Mouse (Mus musculus): ENCODE results near the gene Sec31b.

Gene Sec31b

DNA sequence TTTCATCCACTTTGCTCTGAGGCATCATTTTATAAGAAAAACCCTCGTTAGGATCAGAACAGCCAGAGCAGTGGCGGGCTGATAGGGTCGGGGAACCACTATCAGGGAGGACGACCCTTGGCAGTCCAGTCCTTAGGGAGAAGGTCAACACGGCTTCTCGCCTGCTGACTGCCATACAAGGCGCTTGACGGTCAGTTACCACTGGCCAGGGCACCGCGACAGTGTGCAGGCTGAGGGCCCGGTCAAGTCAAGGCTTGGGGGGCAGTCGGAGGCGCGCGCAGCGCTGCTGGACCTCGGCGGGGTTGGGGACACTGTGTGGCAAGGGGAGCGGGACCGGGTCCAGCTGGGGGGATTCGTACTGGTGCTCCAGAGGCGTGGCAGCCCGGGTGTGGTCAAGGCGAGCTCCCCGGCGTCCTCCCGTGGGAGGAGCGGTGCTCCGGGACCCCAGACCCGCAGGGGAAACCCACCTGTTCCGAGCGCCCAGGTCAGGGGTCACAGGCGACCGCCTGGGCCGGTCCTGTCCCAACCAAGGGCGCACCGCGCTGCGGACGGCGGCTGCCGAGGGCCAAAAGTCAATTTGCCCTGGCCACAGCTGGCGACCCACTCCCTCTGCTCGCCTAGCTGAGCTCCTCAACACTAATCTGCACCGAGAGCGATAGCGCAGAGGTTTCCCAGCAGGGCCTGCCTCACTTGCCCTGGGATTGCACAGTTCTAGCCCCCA, at the start of gene Sec31b:
Gene Sec31b, minus strand, starts transcription at position 544 of the 721 bp plus-strand sequence.
- Histone ChIP-seq H3K36me3 (ENCODE audit: control insufficient read depth, insufficient read depth, low read length, poor library complexity, severe bottlenecking) (peaks cover 12% of the 10 kb centered on the region), H3K27me3 (ENCODE audit: control insufficient read depth, insufficient read depth, low read length, poor library complexity, severe bottlenecking) (no peaks in the 10 kb centered on the region)
- DNase-seq (ENCODE audit: low read depth, low spot score) = no peak

DNA sequence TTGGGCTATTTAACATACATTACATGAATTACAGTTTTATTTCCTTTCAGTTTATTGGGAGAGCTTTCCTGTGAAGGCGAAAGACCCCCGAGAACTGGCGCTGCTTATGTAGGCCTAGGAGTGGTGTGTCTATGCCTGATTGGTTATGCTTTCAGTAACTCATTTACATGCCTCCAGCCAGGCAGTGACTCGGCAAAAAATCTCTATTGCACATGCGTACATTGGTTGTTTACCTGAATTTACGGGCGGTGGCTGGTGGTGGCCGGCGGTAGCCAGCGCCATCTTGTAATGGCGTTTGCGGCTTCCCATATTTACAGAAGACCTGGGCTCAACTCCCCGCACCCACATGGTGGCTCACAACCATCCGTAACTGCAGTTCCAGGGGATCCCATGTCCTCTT, 48.5 kb upstream of the Sec31b start:
- Histone ChIP-seq H3K36me3 (ENCODE audit: control insufficient read depth, insufficient read depth, low read length, poor library complexity, severe bottlenecking) (no peaks in the 10 kb centered on the region), H3K27me3 (ENCODE audit: control insufficient read depth, insufficient read depth, low read length, poor library complexity, severe bottlenecking) (no peaks in the 10 kb centered on the region)
- no peak for DNase-seq (ENCODE audit: low read depth, low spot score)

DNA sequence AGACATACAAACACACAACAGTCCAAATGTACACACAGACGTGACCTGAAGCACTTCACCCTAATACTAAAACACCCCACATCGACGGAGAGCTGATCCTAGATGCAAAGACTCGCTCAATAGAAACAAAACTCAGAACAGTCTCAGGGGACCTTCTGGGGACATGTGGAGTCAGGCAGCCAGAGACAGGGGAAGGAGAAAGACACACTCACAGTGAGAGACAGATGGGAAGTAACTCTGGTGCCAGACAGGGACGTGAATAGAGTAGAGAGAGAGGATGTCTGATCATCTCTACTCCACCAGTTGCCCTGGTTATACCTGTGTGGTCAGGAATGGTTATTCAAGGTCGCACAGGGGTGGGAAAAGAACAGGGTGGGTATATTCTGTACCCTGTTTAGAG, 46.0 kb upstream of the Sec31b start:
- Histone ChIP-seq H3K36me3 (ENCODE audit: control insufficient read depth, insufficient read depth, low read length, poor library complexity, severe bottlenecking) (no peaks in the 10 kb centered on the region), H3K27me3 (ENCODE audit: control insufficient read depth, insufficient read depth, low read length, poor library complexity, severe bottlenecking) (no peaks in the 10 kb centered on the region)
- peak; percentile 34 for DNase-seq (ENCODE audit: low read depth, low spot score)

DNA sequence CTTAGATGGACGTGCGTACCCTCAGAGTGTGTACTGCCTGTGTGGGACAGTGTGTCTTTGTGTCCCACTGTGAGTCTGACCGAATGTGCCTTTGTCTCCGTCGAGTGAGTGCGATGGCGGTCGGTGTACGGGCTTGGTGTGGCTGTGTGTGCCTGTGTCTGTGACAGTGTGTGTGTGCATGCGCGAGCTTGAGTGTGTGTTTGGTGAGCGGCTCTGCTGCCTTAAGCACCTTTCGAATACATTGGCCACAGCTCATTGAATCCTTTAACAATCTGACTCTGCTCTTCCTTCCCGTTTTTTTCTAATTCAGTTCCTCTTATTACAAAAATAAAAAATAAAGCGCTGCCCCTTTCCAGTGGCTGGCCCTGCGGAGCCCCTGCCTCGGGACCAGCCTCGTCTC, 45.3 kb upstream of the Sec31b start:
- no peaks in the 10 kb centered on the region for H3K27me3 ChIP-seq (ENCODE audit: control insufficient read depth, insufficient read depth, low read length, poor library complexity, severe bottlenecking)
- DNase-seq (ENCODE audit: low read depth, low spot score) = peak; percentile 67
- H3K36me3 ChIP-seq (ENCODE audit: control insufficient read depth, insufficient read depth, low read length, poor library complexity, severe bottlenecking) = no peaks in the 10 kb centered on the region

DNA sequence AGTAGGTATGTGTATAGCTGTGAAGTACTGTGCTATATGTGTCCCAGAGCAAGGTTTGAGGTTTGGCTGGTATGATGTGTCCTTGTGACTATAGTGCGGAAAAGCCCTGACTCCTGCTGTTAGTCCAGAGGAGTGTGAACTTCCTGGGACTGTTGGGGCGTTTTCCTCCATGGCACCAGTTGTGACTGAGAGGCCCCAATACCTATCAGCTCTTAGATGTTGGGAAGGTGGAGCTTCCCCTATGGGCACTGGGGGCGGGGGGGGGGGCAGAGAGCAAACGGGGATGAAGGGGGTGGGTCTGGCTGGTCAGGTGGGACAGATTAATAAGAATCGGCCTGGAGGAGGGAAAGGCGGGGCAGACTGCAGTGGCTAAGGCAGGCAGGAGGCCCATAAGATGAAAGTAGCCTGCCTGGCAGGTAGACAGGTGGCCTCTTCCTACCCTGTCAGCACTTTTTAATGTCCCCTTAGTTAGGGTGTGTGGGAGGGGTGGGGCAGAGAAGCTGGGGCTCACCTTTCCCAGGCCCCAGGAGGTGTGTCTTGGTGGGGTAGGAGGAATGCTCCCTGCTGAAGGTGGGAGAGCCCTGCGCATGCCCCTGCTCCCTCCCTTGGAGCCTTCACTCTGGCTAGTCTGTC, 44.0 kb upstream of the Sec31b start:
- DNase-seq (ENCODE audit: low read depth, low spot score) = no peak
- Histone ChIP-seq H3K27me3 (ENCODE audit: control insufficient read depth, insufficient read depth, low read length, poor library complexity, severe bottlenecking) (no peaks in the 10 kb centered on the region), H3K36me3 (ENCODE audit: control insufficient read depth, insufficient read depth, low read length, poor library complexity, severe bottlenecking) (no peaks in the 10 kb centered on the region)

DNA sequence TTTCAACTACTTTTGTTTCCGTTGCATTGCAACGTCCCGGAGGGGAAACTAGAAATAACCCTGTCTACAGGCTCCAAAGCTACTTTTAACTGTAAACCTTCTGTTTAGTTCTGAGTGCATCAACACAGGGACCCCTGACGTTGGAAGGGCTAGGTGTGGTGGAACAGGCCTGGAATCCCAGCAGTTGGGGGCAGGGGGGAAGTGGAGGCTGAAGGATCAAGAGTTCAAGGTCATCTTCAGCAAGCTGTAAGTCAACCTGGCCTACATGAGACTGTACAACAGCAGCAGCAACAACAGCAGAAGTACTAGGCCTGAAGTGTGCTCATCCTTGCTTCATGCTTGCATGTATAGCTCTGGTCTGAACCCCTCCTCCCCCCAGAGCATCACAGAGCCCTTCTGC, 42.4 kb upstream of the Sec31b start:
- DNase-seq (ENCODE audit: low read depth, low spot score) = no peak
- Histone ChIP-seq H3K36me3 (ENCODE audit: control insufficient read depth, insufficient read depth, low read length, poor library complexity, severe bottlenecking) (no peaks in the 10 kb centered on the region), H3K27me3 (ENCODE audit: control insufficient read depth, insufficient read depth, low read length, poor library complexity, severe bottlenecking) (no peaks in the 10 kb centered on the region)

DNA sequence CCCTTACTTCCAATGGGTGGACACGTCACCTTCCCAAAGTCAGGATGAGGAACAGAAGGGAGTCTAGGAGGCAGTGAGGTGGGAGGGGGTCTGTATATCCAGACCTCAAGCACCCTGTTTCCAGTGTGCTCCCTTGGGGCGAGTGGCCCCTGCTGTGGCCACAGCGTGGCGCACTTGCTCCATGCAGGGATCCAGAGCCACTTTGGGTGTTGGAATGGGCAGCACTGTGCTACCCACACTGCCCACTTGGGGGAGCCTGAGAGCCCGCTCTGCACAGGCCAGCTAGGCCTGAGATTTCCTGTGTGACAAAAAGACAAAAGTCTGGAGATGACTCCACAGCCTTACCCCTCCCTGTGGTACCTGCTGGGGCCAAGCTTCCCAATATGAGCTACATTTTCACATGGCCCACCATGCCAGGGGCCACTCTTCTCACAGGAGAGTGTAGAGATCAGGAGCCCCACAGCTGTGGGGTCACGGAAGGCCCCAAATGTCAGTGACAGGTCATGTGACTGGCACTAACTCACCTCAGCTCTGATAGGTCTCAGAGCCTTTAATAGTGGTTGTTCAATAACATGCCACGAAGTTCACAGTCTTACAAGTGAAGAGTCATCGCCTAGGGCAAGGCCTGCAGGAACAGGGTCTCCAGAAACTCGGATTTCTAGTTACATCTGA, 37.1 kb upstream of the Sec31b start:
- no peaks in the 10 kb centered on the region for H3K27me3 ChIP-seq (ENCODE audit: control insufficient read depth, insufficient read depth, low read length, poor library complexity, severe bottlenecking)
- DNase-seq (ENCODE audit: low read depth, low spot score) = peak; percentile 92
- H3K36me3 ChIP-seq (ENCODE audit: control insufficient read depth, insufficient read depth, low read length, poor library complexity, severe bottlenecking) = no peaks in the 10 kb centered on the region

DNA sequence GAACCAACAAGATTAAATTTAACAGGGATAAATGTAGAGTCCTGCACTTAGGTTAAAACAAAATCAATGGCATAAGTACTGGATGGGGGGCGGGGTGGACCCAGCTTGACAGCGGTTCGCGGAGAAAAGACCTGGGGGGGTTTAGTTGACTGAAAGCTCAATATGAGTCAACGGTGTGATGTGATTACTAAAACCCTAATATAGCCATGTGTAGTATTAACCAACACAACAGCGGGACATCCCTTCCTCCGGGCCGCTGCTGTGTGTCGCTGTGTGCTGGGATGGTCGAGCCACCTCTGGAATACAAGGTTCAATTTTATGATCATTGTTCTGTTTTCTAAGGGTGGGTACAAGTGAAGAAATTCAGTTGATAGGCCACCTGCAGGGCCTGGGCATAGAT, 36.4 kb upstream of the Sec31b start:
- no peak for DNase-seq (ENCODE audit: low read depth, low spot score)
- H3K27me3 ChIP-seq (ENCODE audit: control insufficient read depth, insufficient read depth, low read length, poor library complexity, severe bottlenecking) = no peaks in the 10 kb centered on the region
- H3K36me3 ChIP-seq (ENCODE audit: control insufficient read depth, insufficient read depth, low read length, poor library complexity, severe bottlenecking) = no peaks in the 10 kb centered on the region

DNA sequence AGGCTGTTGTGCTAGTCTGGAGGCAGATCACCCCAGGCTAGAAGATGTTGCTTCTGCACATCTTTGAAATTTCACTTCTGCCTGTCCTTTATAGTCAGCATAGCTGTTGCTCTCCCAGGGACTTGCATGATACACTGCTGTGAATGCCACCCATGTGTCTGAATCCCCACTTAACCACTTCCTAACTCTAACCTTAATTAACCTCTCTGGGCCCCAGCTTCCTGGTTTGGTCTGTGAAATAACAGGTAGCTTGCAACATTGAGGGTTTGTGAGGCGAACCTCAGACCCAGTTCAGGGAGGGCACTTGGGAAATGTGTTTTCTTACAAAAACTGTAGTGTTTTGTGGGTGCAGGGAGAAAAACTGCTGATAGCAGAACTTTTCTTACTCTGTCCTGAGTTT, 32.4 kb upstream of the Sec31b start:
- Histone ChIP-seq H3K27me3 (ENCODE audit: control insufficient read depth, insufficient read depth, low read length, poor library complexity, severe bottlenecking) (no peaks in the 10 kb centered on the region), H3K36me3 (ENCODE audit: control insufficient read depth, insufficient read depth, low read length, poor library complexity, severe bottlenecking) (no peaks in the 10 kb centered on the region; the same call in none of the 2 replicates)
- no peak for DNase-seq (ENCODE audit: low read depth, low spot score)

DNA sequence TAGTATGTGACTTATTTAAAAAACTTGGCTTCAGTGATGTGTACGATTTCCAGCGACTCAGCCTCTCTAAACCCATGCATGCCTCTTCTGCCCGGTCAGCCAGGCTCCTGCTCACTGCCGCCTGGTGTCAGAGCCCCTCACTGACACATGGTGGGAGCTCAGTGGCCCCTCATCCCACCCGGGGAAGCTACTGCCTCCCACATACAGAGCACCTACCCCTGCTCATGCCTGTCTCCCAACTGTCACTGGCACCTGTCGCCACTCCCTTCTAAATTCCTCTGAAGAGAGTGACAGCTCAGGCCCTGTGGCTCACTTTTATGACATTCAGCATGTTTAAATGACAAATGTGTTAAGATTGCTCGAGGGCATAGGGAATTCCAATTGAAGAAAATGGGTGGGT, 30.6 kb upstream of the Sec31b start:
- no peaks in the 10 kb centered on the region for H3K27me3 ChIP-seq (ENCODE audit: control insufficient read depth, insufficient read depth, low read length, poor library complexity, severe bottlenecking)

DNA sequence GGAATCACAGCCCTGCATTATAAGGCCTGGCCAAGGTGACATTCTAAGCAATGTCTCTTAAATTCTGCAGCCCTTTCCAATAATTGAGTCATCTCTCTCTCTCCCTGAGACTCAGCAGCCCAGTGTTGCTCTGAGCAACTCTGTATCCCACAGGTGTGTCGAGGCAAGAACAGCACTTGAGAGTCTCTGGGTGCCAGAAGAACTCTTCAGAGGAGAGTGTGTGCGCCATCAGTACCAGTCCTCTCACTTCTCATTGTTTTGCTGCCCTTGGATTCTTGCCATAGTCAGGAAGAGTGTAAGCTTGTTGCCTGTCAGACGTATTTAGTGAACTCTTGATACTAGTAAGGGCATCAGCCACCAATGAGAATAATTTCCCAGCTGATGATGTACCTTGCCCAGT, 22.1 kb upstream of the Sec31b start:
- DNase-seq (ENCODE audit: low read depth, low spot score) = no peak
- no peaks in the 10 kb centered on the region for H3K27me3 ChIP-seq (ENCODE audit: control insufficient read depth, insufficient read depth, low read length, poor library complexity, severe bottlenecking)
- H3K36me3 ChIP-seq (ENCODE audit: control insufficient read depth, insufficient read depth, low read length, poor library complexity, severe bottlenecking) = peaks cover 21% of the 10 kb centered on the region

More for the DNA sequence above, 30.6 kb upstream of the Sec31b start:
- H3K36me3 ChIP-seq (ENCODE audit: control insufficient read depth, insufficient read depth, low read length, poor library complexity, severe bottlenecking) = peaks cover 2% of the 10 kb centered on the region
- DNase-seq (ENCODE audit: low read depth, low spot score) = no peak

DNA sequence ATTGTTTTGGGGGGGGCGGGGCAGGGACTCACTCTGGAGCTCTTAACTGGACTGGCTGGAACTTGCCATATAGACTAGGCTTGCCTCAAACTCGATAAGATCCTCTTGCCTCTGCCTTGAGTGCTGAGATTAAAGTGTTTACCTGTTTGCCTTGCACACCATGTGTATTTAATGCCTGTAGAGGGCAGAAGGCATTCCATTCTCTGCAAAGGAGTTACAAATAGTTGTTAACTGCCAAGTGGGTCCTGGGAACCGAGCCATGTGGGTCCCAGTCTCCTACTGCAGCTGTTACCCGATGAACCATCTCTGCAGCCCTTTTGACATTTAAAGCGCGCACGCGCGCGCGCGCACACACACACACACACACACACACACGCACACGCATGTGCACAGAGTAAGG, 18.3 kb upstream of the Sec31b start:
- Histone ChIP-seq H3K36me3 (ENCODE audit: control insufficient read depth, insufficient read depth, low read length, poor library complexity, severe bottlenecking) (peaks cover 12% of the 10 kb centered on the region), H3K27me3 (ENCODE audit: control insufficient read depth, insufficient read depth, low read length, poor library complexity, severe bottlenecking) (no peaks in the 10 kb centered on the region)
- no peak for DNase-seq (ENCODE audit: low read depth, low spot score)

DNA sequence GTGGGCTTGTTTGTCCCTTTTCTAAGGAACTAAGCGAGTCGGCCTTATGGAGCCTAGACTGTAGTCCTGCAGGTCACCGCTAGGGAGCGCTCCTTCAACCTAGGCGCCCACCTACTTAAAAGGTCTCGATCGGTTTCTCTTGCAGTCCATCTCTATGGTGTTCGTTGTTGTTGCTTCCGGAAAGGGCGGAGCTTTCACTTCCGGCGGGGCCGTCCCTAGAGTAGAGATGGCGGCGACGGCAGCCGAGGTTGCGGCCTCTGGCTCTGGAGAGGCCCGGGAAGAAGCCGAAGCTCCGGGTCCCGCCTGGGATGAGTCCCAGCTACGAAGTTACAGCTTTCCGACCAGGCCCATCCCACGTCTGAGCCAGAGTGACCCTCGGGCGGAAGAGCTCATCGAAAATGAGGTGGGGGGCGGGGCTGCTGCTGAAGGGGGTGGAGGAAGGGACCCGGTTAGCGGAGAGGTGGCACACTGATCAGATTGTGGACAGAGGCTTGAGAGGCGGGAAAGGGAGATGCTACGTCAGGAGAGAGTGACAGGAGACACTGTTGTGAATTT, 17.1 kb upstream of the Sec31b start, which contains the start of gene Hif1an:
Gene Hif1an, plus strand, starts transcription at position 199 of the 555 bp plus-strand sequence.
- no peaks in the 10 kb centered on the region for H3K27me3 ChIP-seq (ENCODE audit: control insufficient read depth, insufficient read depth, low read length, poor library complexity, severe bottlenecking)
- DNase-seq (ENCODE audit: low read depth, low spot score) = peak; percentile 97
- peaks cover 12% of the 10 kb centered on the region for H3K36me3 ChIP-seq (ENCODE audit: control insufficient read depth, insufficient read depth, low read length, poor library complexity, severe bottlenecking)

DNA sequence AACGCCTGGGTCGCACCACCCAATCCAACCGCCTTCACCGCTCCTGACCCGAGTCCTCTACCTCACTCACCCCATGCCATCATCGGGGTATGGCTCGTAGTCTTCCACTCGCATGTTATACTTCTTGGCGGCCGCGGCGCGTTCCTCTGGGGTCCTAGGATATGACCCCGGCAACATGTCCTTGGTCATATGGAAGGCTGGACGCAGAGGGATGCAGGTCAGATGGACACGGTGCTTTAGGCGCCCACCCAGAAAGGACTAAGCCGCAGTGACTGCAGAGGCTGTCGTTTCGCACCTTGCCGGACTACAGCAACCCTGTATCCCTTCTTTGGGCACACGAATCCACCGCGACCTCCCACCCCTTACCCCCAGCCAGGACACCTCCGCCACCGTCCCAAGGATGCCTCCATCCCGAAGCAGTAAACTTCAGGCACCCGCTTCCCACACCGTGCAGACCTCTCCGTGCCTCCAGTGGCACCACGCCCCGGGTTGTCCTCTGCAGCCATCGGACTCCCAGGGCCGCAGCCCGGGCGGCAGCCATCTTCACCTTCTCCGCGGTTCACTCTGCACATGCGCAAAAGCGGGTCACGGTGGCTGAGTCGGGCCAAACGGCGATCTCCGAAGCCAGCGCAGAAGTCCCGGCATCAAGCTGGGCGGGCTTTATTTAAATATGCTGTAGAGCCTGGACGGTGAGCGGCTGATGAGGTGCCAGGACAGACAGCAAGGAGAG, 9.4 kb upstream of the Sec31b start, which contains the start of gene Ndufb8:
Gene Ndufb8, minus strand, starts transcription at position 580 of the 730 bp plus-strand sequence.
- peak; percentile 95 for DNase-seq (ENCODE audit: low read depth, low spot score)
- peaks cover 7% of the 10 kb centered on the region for H3K36me3 ChIP-seq (ENCODE audit: control insufficient read depth, insufficient read depth, low read length, poor library complexity, severe bottlenecking)
- H3K27me3 ChIP-seq (ENCODE audit: control insufficient read depth, insufficient read depth, low read length, poor library complexity, severe bottlenecking) = no peaks in the 10 kb centered on the region
